Mouse (Mus musculus) adrenal gland, adult 8-10 months (tissue): ENCODE measurements around the gene Bbs10. TPM values are rescaled to one million over a fixed set of nuclear protein-coding genes. Genes with fewer than 3 reads are reported as not detected.

Experiments used
- DNase-seq: peaks from one replicate; pipeline ENCODE4 v3.0.0; 2022
- total RNA-seq, 4 experiments: library from RNA; stranded (reverse); gene quantifications; 2 replicates each; pipeline ENCODE4 v1.2.4; 2022

Gene Bbs10
- 1 to 10 TPM; 7.1 to 8.9 (median 7.9) TPM for total RNA-seq

DNA sequence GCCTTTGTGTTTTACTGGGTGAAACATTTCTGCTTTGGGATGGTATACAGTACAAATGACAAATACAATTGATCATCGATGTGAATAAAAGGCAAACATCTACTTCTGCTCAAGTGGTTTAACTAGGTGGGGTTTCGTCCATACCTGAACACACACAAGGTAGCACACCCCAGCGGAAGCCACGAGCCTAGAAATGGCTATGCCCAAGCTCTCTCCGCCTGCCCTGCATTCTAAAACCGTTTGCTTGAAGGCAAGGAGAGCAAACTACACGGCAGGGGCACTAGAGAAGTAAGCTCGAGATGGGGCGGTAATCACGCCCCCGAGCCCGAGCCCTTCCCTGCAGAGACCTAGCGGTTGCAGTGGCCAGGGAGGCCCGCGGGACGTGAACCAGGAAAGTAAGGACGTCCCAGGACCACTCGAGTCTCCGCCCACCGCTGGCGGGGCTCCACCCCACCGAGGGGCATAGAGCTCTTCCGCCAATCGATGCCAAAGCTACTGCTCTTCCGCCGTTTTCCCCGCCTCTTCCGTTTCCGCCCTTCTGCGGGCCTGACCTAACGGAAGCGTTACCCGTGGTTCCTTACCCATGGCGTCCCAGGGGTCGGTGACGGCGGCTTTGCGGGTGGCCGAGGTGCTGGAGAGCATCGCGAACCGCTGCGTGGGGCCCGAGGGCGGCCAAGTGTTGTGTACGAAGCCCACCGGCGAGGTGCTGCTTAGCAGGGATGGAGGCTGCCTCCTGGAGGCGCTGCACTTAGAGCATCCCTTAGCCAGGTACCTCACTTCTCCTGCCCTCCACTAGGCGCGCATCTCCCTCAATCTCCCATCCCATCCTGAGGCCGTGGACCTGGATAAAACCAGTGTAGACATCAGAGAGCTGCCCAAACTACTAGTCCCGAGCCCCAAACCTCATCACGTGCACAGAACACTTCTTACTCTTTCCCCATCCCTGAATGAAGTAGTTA lies at the start of gene Bbs10:
Bbs10 (plus strand) TSS at position 540 of the 959 bp plus-strand sequence.
- peak; percentile 93 for DNase-seq

DNA sequence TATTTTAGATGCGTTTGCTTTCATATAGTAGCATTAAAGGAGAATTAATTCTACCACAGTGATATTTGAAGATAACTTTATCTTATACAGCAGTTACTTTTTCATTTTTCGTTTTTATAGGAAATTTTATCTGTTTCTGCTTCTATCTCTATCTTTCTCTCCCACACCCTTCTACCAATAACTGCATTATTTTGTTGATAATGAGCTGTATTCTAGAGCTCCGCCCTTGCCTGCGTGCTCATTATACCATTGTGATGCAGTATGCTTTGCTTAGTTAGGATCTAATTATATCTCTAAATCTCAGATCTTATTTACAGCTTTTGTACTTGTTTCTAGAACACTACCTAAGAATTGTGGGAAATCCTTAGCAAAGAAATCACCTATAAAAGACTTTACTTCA lies 48.3 kb upstream of the Bbs10 start:
- DNase-seq: no peak

DNA sequence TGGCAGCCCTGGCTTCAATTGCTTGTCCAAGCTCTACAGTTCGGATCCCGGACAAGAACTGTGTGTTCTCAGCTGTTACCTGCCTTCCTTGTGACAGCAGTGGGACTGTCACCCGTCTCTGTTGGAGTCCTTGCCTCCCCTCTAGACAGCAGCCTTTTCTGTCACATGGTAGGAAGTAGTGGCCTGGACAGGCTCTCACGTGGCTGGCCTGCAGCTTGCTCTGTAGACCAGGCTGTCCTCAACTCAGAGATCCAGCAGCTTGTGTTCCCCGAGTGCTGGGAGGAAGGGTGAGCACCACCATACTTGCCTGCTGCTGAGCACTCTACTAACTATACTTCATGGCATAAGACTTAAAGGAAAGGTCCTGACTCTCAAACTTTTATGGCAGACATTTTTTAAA lies 46.8 kb upstream of the Bbs10 start:
- no peak for DNase-seq

DNA sequence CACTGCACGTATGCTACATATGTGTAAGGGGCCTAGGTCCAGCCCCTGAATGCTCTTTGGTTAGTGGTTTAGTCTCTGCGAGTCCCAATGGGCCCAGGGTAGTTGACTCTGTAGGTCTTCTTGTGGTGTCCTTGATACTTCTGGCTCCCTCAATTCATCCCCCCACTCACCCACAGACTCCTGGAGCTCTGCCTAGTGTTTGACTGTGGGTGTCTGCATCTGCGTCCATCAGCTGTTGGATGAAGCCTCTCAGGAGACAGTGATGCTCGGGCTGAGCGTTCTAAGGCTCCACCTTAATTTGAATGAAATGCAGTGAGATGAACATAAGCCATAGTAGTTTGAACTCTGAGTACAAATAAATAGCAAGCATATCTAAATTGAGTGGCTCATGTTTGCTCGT lies 43.3 kb upstream of the Bbs10 start:
- DNase-seq: no peak

DNA sequence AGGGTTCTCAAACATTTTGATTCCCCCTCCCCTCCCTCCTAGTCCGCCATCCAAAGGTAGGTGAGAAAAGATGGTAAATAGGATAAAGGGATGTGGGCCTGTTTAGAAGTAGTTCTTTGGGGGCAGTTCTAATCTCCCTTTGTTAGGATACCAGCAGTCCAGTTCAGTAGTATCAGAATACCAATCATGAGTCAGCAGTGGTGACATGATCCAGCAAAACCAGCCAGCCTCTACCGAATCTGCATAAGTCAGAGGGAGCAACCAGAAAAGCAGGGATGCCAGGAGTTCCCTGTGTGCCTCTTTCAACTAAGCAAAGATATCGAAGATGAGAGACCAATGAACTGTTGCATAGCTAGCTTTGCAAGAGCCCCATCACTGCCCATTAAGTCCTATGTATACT lies 42.3 kb upstream of the Bbs10 start:
- no peak for DNase-seq

DNA sequence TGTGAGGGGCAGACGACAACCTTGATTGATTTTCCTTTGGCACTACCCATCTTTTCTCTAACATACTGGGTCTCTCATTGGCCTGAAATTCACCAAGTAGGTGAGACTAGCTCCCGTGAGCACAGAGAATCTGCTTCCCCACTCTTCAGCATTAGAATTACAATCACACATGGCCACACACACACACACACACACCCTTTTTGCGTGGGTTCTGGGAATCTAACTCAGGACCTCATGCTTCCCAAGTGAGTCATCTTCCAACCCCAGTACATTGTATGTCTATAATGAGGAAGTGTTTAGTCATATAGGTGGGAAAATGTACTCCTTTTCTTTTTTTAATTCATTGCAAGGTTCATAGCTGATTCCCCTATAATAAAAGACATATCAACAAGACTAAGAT lies 41.1 kb upstream of the Bbs10 start:
- no peak for DNase-seq

DNA sequence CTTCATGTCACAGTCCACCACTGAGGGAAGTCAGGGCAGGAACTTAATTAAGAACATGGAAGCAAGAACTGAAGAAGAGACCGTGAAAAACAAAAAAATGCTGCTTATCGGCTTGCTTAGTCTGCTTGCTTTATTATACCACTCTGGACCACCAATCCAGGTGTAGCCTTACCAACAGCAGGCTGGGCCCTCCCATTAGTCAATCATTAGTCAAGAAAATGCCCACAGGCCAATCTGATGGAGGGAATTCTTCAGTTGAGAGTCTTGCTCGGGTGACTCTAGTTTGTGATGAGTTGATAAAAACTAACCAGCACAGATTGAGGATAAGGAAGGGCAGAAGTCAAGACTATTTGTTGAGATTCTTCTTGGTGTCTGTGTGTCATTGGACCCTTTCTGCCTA lies 40.2 kb upstream of the Bbs10 start:
- no peak for DNase-seq

DNA sequence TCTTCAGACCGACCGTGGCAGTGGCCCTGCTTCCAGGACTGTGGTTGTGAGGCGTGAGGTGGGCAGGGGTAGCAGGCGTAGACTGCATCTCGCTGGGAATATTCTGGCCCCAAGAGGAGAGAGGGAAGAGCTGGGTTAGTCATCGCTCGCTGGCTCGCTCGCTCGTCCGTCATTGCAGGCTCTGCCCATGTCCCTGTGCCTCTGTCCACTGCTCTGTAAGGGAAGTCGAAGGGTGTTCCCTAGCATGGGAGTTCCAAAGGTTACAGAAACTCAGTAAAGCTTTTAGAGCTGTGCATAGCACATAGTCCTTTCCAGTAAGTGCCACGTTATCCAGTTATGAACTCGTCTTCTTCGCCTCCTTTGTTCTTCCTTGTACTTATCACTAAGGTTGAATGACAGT lies 26.8 kb upstream of the Bbs10 start:
- no peak for DNase-seq

DNA sequence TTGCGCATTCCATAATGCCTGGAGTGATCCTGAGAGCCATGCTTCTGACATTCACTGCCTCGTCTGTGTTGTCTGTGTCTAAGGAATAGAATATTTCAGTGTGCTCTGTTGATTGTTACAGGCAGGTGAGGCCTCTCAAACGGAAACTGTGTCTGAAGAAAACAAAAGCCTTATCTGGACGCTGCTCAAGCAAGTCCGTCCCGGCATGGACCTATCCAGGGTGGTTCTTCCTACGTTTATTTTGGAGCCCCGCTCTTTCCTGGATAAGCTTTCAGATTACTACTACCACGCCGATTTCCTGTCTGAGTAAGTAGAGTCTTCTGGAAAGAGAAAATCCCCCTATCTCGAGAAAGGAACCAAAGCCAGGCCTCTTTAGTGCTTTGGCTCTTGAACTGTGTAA lies 25.6 kb upstream of the Bbs10 start:
- DNase-seq: no peak

DNA sequence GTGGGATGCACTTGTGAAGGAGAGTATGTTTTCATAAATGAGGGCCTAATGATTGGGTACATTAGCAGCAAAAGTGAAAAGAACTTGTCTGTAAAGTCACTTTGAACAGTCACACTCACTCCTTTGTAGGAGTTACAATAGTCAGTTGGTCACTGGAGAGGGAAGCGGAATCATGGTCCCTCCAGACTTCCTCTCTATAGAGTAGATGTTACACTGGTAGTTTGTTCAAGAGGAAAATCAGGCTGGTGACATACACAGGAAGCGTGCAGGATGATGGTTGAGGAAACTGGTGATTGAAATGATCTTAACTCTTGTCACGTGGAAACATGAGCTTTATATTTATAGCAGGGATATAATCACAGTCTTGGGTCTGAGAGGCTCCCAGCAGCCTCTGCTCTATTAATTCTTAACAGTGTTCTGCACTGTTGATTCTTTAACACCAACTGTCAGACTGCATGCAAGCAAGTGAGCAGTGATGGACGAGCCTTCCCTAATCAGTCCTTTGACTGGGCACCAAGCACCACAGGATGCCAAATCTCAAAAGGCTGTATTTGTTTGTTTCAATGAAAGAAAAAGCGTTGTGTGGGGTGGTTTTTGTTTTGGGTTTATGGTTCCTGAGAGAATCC lies 24.9 kb upstream of the Bbs10 start:
- no peak for DNase-seq

DNA sequence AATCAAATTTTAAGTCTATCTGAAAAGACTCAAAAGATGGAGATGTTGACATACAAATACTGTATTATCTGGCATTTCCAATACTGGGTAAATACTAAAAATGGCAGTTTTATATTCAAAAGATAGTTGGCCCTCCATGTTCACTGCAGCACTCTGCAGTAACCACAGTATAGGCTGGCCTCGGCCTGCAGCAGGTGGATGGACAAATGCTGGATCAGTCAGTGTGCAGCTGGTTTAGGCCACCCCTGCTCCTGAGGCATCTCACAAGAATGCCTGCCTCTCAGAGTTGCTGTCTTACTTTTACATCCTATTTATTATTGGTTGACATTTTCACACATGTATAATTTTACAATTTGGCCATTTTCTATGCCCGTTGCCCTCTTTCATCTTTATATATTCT lies 22.7 kb upstream of the Bbs10 start:
- DNase-seq: no peak

DNA sequence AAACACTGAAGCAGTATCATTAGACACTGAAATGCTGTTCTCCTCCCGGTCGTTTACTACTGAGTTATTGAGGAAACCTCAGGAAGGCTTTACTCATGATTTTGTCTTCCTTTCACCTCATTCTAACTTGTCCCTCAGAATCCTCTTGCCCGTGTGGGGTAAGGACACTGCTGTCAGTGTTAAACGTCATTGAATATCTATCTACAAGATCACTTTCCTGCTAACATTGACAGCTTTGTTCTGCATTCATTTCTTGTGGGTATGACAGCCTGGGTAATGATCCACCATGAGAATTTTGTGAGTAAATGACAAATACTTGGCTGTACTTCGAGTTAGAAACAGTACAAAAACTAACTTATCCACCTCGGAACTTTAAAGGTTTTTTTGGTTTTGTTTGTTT lies 848 bp upstream of the Bbs10 start:
- DNase-seq: no peak

DNA sequence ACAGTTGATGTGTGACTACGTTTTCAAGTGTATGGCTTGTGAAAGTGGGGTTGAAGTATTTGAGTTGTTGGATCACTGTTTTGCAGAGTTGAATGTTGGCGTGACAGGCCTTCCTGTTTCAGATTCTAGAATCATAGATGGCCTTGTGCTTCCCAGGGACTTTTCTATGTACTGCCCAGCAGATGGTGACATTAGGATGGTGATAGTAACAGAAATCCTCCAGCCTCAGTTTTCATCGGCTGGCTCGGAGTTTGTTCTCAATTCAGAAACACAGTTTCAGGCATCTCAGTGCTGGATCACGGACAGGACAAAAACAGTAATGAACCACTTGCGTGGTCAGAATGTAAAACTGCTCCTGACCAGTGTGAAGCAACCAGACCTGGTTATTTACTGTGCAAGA lies 1.1 kb downstream of the Bbs10 start:
- no peak for DNase-seq

DNA sequence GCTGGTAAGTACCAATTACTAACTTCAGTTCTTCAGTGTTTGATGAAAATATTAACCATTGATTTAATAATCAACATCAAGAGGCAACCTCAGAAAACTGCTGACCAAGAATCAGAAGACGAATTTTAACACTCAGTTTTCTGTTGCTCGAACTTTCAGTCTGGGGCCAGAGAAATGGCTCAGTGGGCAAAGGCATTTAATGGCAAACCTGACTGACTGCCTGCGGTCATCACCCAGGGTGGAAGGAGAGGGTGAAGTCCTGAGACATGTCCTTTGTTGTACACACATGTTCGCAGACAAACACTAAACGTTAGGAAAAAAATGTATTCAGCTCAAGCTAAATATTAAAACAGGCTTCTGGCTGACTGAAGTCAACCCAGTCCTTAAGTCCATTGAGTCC lies 2.6 kb downstream of the Bbs10 start:
- no peak for DNase-seq

DNA sequence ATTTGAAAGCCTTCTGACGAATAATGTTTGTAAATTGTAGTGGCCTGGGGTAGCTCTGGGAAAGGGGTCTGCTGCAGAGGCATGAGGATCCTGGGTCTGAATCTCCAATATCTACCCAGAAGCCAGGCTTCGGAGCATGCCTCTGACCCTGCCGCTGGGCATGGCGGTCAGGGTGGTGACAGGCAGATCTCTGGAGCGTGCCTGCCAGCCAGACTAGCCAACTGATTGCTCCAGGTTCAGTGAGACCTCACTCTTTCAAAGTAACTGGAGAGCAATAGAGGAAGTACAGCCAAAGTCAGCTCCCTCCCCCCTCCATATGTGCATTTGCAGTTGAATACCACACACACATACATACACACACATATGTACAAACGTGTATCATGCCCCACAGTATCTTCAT lies 4.0 kb downstream of the Bbs10 start:
- DNase-seq: no peak

DNA sequence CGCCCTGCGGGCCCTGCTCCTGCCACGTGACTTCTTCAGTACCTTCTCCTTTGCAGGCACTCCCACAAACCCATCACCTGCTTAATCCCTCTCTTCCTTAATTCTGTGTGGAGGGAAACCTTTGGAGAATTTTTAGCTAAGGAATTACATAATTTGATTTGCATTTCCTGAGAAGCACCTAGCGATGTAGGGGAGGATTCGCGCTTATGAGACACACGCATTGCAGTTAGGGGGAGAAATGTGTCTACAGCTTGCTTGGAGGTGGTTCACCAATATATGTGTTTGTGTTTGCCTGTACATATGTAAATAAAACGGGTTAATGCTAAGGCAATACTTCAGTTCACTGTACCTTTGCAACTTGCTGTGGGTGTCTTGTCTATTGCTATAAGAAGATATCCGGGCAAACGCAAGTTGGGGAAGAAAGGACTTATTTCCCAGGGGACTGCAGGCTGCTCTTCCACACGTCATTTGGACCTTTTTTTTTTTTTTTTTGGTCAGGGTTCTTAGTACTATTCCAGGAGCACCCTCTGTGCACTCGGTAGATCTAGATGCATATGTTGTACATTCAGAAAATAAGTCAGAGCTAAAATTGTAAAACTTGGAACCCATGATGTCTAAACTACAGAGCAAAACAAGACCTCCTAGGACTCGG lies 10.5 kb downstream of the Bbs10 start:
- DNase-seq: no peak

DNA sequence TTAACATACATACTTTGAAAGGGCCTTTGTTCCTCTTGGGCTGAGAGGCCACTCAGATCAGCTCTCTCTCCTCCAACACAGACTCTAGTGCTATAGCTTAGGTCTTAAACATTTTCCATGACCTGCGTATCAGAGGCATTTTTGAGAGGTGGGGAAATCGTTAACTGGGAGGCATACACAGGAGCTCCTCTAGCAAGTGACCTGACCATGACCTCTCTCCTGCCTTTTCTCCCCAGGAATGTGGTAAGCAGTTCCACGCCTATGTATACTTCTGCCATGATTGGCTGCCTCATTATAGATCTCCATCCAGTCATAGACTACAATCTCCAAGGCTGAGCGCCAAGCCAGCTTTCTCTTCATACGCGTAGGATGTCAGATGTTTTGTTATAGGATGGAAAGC lies 14.8 kb downstream of the Bbs10 start:
- DNase-seq: no peak

DNA sequence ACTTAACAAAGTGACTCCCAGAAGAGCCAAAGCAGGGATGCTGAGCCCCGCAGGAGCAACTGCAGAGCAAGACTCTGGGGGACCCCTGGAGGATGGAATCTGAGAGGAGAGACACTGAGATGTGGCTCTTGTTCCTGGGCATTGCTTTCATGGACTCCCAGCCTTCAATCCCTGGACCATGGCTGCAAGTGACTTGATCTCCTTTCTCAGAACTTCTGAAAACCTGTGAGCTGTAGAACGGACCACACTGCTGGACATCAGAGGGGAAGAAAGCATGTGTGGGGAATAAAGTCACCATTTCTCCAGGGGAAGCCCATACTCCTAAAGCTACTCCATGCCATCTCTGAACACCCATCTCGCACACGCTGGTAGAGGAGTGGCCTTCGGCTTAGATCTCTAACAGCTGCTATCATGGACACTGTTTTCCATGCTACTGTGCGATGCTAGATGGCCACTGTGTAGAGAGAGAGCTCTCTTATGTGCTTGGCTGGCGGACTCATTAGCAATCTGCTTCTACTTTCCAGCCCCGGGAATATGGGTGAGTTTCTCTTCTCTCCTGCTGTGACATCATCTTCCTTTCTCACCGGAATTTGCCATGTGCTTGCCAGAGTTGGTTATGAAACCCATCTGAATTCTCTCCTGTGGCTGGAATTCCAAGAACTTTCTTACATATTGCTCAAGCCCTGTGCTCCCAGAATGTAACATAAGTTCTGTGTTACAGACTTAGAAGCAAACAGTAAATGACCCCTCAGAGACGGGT lies 16.3 kb downstream of the Bbs10 start:
- no peak for DNase-seq

DNA sequence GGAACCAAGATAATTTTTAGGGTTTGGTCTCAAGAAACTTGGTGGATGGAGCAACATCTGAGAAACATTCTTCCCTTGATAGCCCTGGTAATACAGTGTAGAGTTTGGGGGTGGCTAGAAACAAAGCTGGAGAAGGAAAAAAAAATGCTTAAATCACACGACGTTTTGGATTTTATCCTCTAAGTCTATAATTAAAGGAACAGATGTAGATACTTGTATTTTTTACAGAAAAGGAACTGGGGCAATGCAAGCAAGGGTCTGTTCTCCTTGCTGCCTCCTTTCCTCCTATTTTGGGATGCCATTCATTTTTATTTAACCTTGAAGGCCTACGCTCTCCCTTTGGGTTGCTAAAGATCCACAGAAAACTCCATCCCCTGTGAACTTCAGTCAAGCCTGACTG lies 17.5 kb downstream of the Bbs10 start:
- DNase-seq: no peak

DNA sequence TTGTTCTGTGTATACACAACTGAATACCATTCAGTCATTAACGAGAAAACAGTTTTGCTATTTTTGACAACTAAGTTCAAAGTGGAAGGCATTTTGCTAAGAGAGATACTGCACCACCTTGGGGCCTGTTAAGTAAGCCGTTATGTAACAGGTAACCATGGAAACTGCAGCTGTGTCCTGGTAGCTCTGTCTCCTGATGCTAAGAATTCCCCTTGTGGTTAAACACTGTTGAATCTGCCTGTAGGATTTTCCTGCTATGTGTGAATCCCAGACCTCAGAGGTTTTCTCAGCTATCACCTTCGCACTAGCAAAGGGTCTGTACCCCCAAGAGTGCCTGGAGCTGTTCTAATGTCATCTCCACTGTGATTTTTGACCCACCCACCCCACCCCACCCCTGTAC lies 19.5 kb downstream of the Bbs10 start:
- DNase-seq: no peak

DNA sequence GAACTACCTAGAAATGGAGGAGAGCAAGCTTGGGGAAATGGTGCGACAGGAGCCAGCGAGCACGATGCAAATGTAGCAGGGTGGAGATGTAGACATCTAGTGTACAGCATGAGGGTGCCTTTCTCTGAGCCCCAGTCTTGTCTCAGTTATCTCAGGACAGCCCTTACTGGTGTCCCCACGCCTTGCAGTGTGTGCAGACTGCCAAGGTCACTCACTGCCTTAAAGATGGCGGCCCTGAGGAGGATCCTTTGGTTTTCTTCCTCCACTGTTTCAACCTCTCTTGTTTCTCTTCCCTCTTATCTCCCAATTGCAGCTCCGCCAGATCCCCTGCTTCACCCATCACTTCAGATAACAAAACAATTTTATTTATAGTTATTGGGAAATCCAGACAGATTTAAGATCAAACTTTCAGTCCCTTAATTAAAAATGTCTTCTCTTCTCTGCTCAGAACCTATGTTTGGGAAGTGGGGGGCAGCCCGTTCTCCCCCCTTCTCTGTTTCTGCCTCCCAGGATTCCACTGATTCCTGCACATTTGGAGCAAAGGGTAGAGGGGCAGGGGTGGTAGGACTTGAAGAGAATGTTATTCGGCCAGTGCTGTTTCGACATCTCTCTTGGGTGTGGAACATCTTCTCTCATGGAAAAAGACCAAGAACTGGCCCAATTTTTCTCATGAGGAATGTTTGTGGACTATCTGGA lies 20.5 kb downstream of the Bbs10 start:
- DNase-seq: no peak

DNA sequence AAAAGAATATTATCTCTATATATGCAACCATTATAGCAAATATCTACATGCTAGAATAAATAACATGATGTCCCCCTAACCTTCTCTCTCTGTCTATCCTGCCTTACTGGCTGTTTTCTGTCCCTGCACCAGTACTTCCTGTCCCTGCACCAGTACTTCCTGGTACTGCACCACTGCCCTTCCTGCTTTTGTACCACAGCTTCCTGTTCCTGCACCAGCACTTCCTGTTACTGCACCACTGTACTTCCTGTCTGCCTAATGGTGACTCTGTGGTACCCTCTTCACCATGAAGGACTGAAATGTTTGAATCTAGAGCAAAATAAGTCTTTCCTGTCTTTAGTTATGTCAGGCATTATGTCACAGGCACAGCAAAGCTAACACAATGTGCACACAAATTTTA lies 22.1 kb downstream of the Bbs10 start:
- no peak for DNase-seq
